Mouse (Mus musculus): ENCODE measurements around the gene Ugt1a6b. TPM values are rescaled to one million over a fixed set of nuclear protein-coding genes. Genes with fewer than 3 reads are reported as not detected.
"Not testable (repeated sequence)": the region's sequence is repeated elsewhere in the genome, so short reads cannot be mapped to it uniquely, and the experiment has no call there.

Ugt1a6b gene
- polyA plus RNA-seq, 1 experiment = 0.13 TPM

DNA sequence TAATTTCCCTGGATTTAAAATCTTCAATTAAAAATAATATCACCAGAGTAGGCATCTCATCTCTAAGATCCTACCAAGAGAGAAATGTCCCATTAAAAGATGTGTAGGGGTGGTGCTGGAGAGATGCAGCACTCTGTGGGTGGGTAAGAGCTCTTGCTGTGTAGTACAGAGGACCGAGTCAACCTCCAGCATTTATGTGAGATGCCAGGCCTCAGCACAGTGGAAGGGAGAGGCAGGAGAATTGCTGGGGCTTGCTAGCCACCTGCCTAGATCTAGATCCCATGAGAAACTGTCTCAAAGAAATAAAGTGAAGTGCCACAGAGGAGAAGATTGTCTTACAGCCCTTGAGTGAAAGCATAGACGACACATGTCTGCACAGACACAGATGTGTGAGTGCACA, 113.5 kb downstream of the Ugt1a6b start:
- no peak for TF ChIP-seq CTCF (IDR thresholded peaks at IDR 0.05; ENCODE audit: extremely low read depth, insufficient read depth, low read length)
- no peaks in the 10 kb centered on the region for H3K4me1 ChIP-seq (ENCODE audit: control insufficient read depth, insufficient read depth, low read length)
- H3K27ac ChIP-seq (ENCODE audit: insufficient read depth, low read length) = no peak overlapping the region
- H3K4me3 ChIP-seq (ENCODE audit: insufficient read depth, low read length) = no peak overlapping the region

DNA sequence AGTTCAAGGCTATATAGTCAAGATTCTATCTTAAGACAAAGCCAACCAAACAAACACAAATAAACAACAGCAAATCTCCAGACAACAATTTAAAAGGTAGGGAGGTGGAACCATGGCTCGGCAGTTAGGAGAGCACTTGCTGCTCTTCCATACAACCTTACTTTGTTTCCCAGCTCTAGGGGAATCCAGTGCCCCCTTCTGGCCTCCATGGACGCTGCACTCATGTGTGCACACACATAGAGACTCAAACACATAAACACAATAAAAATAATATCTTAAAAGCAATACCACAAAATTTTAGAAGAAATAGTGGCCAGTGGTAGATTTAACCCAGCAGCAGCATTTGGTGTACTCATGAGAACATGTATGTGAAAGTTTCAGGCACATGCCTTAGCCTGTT, 114.1 kb downstream of the Ugt1a6b start:
- Histone ChIP-seq H3K4me3 (ENCODE audit: insufficient read depth, low read length) (no peak overlapping the region), H3K27ac (ENCODE audit: insufficient read depth, low read length) (no peak overlapping the region), H3K4me1 (ENCODE audit: control insufficient read depth, insufficient read depth, low read length) (no peaks in the 10 kb centered on the region)
- TF ChIP-seq POLR2A (IDR thresholded peaks at IDR 0.05; ENCODE audit: extremely low read depth, insufficient read depth, low read length) (no peak), CTCF (IDR thresholded peaks at IDR 0.05; ENCODE audit: extremely low read depth, insufficient read depth, low read length) (no peak)

GRCm38 (mm10) chr1:88217576-88217975, 114.5 kb downstream of the Ugt1a6b start:
- no peak for TF ChIP-seq CTCF (IDR thresholded peaks at IDR 0.05; ENCODE audit: extremely low read depth, insufficient read depth, low read length)
- no peak for TF ChIP-seq POLR2A (IDR thresholded peaks at IDR 0.05; ENCODE audit: extremely low read depth, insufficient read depth, low read length)
- no peaks in the 10 kb centered on the region for H3K4me1 ChIP-seq (ENCODE audit: control insufficient read depth, insufficient read depth, low read length)
- no peak overlapping the region for H3K27ac ChIP-seq (ENCODE audit: insufficient read depth, low read length)
- H3K4me3 ChIP-seq (ENCODE audit: insufficient read depth, low read length) = no peak overlapping the region

DNA sequence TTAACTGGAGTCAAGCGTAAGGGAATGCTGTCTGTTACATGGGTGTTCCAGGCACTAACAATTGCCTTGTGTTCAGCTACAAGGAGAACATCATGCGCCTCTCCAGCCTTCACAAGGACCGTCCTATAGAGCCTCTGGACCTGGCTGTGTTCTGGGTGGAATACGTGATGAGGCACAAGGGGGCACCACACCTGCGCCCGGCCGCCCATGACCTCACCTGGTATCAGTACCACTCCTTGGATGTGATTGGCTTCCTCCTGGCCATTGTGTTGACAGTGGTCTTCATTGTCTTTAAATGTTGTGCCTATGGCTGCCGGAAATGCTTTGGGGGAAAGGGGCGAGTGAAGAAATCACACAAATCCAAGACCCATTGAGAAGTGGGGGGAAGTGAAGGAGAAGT, 115.0 kb downstream of the Ugt1a6b start:
- TF ChIP-seq POLR2A (IDR thresholded peaks at IDR 0.05; ENCODE audit: extremely low read depth, insufficient read depth, low read length) (no peak), CTCF (IDR thresholded peaks at IDR 0.05; ENCODE audit: extremely low read depth, insufficient read depth, low read length) (no peak)
- no peak overlapping the region for H3K27ac ChIP-seq (ENCODE audit: insufficient read depth, low read length)
- H3K4me3 ChIP-seq (ENCODE audit: insufficient read depth, low read length) = no peak overlapping the region
- no peaks in the 10 kb centered on the region for H3K4me1 ChIP-seq (ENCODE audit: control insufficient read depth, insufficient read depth, low read length)

GRCm38 (mm10) chr1:88218591-88218990, 115.5 kb downstream of the Ugt1a6b start:
- TF ChIP-seq CTCF (IDR thresholded peaks at IDR 0.05; ENCODE audit: extremely low read depth, insufficient read depth, low read length) (no peak), POLR2A (IDR thresholded peaks at IDR 0.05; ENCODE audit: extremely low read depth, insufficient read depth, low read length) (no peak)
- Histone ChIP-seq H3K4me1 (ENCODE audit: control insufficient read depth, insufficient read depth, low read length) (no peaks in the 10 kb centered on the region), H3K27ac (ENCODE audit: insufficient read depth, low read length) (no peak overlapping the region), H3K4me3 (ENCODE audit: insufficient read depth, low read length) (no peak overlapping the region)

- H3K4me1 ChIP-seq (ENCODE audit: control insufficient read depth, insufficient read depth, low read length) = no peaks in the 10 kb centered on the region
- H3K27ac ChIP-seq (ENCODE audit: insufficient read depth, low read length) = no peak overlapping the region
- no peak overlapping the region for H3K4me3 ChIP-seq (ENCODE audit: insufficient read depth, low read length)
- no peak for TF ChIP-seq CTCF (IDR thresholded peaks at IDR 0.05; ENCODE audit: extremely low read depth, insufficient read depth, low read length)
- no peak for TF ChIP-seq POLR2A (IDR thresholded peaks at IDR 0.05; ENCODE audit: extremely low read depth, insufficient read depth, low read length)
These were observed 116.0 kb downstream of the Ugt1a6b start for GRCm38 (mm10) chr1:88219054-88219453.

- TF ChIP-seq POLR2A (IDR thresholded peaks at IDR 0.05; ENCODE audit: extremely low read depth, insufficient read depth, low read length) (no peak), CTCF (IDR thresholded peaks at IDR 0.05; ENCODE audit: extremely low read depth, insufficient read depth, low read length) (no peak)
- H3K4me3 ChIP-seq (ENCODE audit: insufficient read depth, low read length) = no peak overlapping the region
- H3K4me1 ChIP-seq (ENCODE audit: control insufficient read depth, insufficient read depth, low read length) = no peaks in the 10 kb centered on the region
- H3K27ac ChIP-seq (ENCODE audit: insufficient read depth, low read length) = no peak overlapping the region
These were observed 117.3 kb downstream of the Ugt1a6b start for GRCm38 (mm10) chr1:88220336-88220735.

DNA sequence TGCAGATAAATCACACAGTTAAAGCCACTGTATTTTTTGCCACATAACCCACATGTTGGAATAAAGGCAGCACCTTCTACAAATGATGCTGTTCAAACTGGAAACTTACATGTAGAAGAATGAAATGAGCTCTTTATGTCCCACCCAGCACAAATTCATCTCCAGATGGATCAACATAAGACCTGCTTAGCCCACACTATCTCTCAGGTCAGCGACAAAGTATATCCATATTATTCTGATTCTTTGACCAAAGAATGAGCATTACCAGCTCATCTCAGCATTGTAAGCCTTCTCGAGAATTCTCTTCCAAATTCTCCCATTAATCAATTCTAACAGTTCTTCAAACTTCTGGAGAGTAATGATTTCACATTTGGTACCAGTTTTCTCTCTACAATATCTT, 119.2 kb downstream of the Ugt1a6b start:
- Histone ChIP-seq H3K27ac (ENCODE audit: insufficient read depth, low read length) (no peak overlapping the region), H3K4me1 (ENCODE audit: control insufficient read depth, insufficient read depth, low read length) (no peaks in the 10 kb centered on the region), H3K4me3 (ENCODE audit: insufficient read depth, low read length) (no peak overlapping the region)
- no peak for TF ChIP-seq POLR2A (IDR thresholded peaks at IDR 0.05; ENCODE audit: extremely low read depth, insufficient read depth, low read length)
- TF ChIP-seq CTCF (IDR thresholded peaks at IDR 0.05; ENCODE audit: extremely low read depth, insufficient read depth, low read length) = no peak

GRCm38 (mm10) chr1:88223011-88223515, 120.0 kb downstream of the Ugt1a6b start:
- H3K4me3 ChIP-seq (ENCODE audit: insufficient read depth, low read length); H3K4me1 ChIP-seq (ENCODE audit: control insufficient read depth, insufficient read depth, low read length); H3K27ac ChIP-seq (ENCODE audit: insufficient read depth, low read length): not testable (repeated sequence)

GRCm38 (mm10) chr1:88223591-88223990, 120.5 kb downstream of the Ugt1a6b start:
- Histone ChIP-seq H3K4me1 (ENCODE audit: control insufficient read depth, insufficient read depth, low read length) (no peaks in the 10 kb centered on the region), H3K4me3 (ENCODE audit: insufficient read depth, low read length) (no peak overlapping the region), H3K27ac (ENCODE audit: insufficient read depth, low read length) (no peak overlapping the region)
- TF ChIP-seq CTCF (IDR thresholded peaks at IDR 0.05; ENCODE audit: extremely low read depth, insufficient read depth, low read length) (no peak), POLR2A (IDR thresholded peaks at IDR 0.05; ENCODE audit: extremely low read depth, insufficient read depth, low read length) (no peak)

Measured in cortical plate, adult 2 months (tissue).